Mouse (Mus musculus): ENCODE results near the gene Plscr4.
A peak's percentile ranks its signal among the peaks of the same experiment; 100 is the strongest.

The Plscr4 gene

DNA sequence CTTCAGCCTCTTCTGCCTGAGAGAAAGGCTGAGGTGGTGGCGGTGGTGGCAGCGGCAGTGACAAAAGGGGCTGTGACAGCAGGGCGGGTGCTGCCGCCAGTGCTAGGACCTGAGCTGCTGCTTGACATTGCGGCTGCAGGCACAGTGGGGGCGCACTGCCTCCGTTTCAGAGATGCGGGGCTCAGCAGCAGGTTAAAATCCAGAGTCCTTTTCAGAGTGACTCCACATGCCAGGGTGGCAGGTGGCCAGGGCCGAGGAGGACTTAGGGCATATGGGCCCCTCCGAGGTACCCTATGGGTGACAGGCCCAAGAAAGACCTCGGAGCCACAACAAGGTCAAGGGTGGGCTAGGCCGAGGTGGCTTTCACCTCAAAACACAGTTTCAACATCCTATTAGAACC lies 59.9 kb downstream of the Plscr4 start:
- no peak for DNase-seq

DNA sequence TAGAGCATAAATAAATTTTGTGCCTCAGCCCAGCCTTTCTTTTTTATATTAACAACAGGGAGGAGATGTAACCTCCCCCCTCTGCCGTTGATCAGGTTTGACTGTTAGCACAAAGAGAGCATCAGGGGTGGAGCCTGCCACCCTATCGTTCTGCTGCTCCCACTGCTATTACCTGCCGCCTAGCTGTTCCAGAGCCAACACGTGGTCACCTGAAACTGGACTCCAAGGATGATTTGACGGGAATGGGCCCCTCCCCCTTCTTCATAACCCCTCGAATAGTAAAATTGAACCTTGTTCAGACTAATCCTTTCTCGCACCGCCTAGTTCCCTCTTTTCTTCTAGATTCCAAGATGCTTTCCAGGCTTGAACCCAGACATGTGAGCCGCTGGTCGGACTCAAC lies 63.6 kb downstream of the Plscr4 start:
- DNase-seq: no peak

DNA sequence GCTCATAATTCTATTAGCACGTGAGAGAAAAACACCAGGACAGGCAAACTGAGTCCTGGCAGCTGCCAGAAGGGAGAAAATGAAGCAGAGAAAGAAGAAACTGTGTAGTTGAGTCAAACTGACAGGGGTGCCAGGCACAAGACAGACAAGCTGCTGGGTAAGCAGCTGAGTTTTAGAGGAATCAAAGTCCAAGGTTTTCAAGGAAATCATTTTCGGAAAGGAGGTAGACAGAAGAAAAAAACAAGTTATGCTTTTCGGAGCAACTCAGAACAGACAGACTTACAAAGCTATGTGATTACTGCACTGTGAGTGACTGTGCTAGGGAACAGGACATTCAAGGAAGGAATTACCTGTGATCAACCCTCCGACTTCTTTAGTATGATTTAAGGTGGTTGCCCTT lies 67.3 kb downstream of the Plscr4 start:
- no peak for DNase-seq

DNA sequence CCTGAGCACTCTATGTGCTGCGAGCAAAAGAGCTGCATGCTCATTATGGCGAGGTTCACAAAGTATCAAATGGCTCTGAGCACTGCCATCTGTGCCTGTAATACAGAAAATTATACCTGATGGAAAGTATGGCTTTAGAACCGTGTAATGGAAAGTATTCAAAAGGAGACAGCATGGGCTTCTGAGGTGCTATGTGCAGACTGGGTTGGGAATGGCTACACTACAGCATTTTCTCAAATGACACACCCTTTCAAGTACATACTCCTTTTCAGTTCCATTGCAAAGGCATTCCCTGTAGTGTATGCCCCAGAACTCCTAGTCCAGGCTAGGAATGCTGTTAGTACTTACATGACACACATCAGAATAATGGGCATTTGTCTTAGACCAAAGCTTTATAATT lies 72.9 kb downstream of the Plscr4 start:
- no peak for DNase-seq

DNA sequence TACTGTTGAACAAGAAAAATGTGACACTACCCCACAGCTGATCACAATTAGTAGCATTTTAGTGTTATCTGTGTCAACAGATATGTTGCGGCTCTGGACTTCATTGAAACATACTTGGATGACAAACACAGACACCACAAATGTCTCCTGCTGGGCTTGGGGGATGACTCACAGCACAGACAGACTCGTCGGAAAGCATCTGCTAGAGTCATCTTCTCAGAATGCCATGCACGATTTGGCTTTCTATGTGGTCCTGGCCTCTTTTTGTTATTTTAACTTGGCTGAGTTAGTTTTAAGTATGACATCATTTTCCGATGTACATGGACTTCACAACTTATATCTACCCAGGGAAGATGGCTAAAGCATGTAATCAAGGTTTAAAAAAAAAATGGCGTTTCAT lies 80.6 kb downstream of the Plscr4 start:
- peak; percentile 82 for DNase-seq

DNA sequence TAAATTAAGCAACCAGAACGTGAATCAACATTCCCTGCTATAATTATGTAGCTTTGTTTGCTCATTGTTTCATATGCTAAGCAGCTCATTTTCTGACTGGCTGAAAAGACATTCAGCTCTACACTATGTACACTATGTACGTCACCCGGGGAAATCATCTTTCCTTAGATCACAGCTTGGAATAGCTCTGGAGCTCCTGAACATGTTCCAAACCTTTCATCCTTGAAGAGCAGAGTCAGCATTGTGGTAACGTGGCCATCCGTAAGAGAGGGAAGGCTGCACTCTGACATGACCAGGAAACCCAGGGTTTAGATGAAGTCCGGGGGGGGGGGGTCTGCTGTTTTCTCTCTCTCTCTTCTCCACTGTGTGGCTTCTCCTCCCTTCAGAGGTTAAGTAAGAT lies 81.0 kb downstream of the Plscr4 start:
- DNase-seq: peak; percentile 52

Measured in heart, adult 11 months (tissue).